Mouse (Mus musculus) neural tube, embryonic 12.5 days (tissue): ENCODE measurements around the gene Col1a2. TPM values are rescaled to one million over a fixed set of nuclear protein-coding genes. Genes with fewer than 3 reads are reported as not detected.

Source experiments
- polyA plus RNA-seq: library from polyadenylated mRNA; unstranded; fragments of >200 nt; fragmentation: Nextera tagmentation; extraction: Ambion mirVana; gene quantifications from 2 replicates; pipeline ENCODE4 v1.2.1, GENCODE M21; 2016

The Col1a2 gene
- polyA plus RNA-seq, 1 experiment from 2014 or later, result 212 TPM

Other genes with a start within 250 kb of the Col1a2 start
- 39.6 and 40.7 TPM in 2 replicates for gene Casd1, start 96.0 kb downstream of the Col1a2 start, polyA plus RNA-seq
- gene Sgce, start 242.4 kb downstream of the Col1a2 start, polyA plus RNA-seq, result 60.0 and 61.9 TPM in 2 replicates
- 6.0 TPM in 2 replicates for gene Peg10, start 242.5 kb downstream of the Col1a2 start, polyA plus RNA-seq